Mouse (Mus musculus) cerebellum, adult 8-10 months (tissue): ENCODE measurements around the gene Ece1.
"Not testable (repeated sequence)": the region's sequence is repeated elsewhere in the genome, so short reads cannot be mapped to it uniquely, and the experiment has no call there.

Experiments
- DNase-seq: peaks from one replicate; pipeline ENCODE4 v3.0.0; 2022

Gene Ece1

DNA sequence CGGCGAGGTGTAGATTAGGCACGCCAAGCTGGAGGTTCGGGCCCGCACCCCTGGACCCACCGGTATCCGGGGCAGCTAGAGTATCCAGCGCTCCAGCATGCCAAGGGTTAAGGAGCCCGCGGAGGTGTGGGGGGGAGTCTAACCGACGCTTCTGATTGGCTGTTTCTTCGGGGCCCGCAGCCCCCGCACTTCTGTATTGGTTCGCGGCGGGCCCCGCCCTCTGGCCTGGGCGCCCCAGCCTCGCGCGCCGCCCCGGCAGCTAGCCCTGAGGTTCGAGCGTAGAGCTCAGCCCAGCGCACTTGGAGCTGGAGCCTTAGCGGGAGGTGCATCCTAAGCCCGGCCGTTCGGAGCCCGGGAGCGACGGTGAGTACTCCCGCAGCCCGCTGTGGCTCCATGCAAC lies at the start of gene Ece1:
TSS of gene Ece1 (plus strand) at position 219 of the 400 bp plus-strand sequence.
- peak; percentile 91 for DNase-seq

DNA sequence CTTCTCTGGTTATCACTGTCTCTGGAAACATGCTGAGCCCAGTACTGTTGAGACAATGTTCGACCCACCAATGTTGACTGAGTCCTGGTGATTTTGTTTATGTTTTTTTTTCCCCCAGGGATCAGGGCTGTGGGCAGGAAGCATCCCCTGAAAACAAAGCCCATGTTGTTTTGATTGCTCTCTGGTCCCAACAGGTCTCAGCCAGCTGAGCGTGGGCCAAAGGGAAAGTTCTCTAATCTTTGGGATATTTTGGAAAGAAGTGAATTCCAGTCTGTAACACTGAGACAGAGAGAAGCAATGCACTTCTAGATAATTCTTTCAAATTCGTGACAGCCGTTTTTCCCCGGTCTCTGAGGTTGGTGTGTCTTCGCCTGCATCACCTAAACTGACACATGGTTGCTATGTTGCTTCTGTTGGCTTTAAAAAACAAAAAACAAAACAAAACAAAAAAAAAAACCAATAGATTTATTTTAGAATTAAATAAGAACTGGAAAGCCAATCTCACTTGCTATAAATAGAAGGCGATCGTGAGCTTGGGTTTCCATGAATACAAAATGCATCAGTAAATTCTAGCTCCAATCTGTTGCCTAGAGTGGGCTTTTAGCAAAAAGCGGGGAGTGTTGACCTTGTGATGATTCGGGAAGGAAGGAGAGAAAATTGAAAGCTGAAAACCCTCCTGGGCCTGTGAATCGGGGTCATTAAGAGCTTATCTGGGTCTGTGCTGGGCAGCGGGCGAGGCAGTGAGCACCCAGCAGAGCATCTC lies 48.9 kb upstream of the Ece1 start:
- no peak for DNase-seq

DNA sequence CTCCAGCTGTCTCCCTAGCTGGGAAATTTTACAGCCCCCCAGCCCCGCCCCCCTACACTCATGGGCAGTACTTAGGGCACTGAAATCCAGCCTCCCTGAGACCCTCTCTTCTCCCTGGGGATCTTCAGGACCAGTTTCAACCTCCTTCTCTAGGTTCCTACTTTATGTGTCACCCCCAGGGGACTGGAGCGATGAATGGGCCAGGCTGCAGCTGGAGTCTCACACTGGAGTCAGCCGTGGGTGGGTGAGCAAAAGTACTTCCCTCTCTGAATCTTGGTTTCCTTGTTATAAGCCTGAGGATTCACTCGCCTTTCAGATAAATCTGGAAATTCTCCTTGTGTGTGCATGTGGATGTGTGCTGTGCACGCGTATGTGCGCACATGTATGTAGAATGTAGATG lies 47.9 kb upstream of the Ece1 start:
- DNase-seq = no peak

DNA sequence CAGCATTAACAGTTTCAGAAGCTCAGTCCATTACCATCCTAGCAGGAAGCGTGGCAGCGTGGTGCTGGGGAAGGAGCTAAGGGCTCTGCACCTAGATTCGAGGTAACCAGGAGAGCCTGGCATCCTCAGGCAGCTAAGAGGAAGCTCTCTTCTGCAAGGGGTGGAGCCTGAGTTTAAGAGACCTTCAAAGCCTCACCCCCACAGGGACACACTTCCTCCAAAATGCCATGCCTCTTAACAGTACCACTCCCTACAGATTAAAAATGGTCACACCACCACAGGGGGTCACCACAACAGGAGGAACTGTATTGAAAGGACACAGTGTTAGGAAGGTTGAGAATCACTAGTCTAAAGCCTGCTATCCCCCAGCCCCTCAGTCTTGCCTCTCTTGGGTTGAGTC lies 46.6 kb upstream of the Ece1 start:
- DNase-seq = no peak

DNA sequence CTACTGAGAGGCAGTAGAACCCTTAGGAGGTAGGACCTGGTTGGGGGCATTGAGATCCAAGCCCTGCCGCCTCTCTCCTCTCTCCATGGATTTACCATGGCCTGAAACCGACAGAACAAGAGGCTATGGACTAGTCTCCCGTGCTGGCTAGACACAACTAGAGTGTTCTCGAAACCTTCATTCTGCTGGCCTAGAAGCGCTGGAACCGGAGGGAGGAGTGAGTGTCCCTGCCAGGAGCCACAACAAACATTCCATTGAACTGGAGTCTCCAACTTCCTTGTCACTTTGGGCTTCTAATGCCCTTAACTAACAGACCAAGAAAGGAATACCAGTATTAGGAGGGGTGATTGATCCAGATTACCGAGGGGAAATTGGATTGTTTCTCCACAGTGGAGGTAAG lies 45.8 kb upstream of the Ece1 start:
- no peak for DNase-seq

DNA sequence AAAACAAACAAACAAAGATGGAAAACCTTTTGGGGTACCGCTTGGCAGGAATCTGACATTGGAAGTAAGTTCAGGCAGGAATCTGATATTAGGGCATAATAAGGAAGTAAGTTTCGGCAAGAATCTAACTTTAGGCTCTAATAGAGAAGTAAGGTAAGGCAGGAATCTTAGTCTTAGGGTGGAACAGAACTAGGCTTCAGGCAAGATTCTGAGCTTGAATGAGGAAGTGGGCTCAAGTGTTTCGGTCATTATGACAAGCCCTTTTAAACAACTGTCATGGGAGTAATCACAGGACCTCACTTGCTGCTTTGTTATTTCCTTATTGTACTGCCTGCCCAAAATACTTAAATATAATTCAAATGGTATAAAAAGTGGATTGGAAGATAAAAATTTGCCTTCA lies 43.7 kb upstream of the Ece1 start:
- DNase-seq = no peak

DNA sequence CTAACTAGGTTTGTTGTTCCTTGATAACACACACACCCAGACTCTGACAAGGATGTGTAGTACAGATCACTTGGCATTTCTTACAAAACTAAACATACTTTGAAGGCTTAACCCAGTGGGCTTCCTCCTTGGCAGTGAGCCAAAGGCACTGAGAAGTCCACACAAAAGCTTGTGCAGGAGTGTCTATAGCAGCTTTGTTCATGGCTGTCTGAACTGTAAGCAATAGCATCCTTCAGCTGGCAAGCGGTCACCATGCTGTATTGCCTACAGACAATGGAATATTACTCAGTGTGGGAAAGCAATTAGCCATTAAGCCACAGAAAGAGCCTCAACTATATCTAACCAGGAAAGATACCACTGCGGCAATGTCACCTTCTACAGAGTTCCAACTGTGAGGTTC lies 42.5 kb upstream of the Ece1 start:
- DNase-seq = no peak

DNA sequence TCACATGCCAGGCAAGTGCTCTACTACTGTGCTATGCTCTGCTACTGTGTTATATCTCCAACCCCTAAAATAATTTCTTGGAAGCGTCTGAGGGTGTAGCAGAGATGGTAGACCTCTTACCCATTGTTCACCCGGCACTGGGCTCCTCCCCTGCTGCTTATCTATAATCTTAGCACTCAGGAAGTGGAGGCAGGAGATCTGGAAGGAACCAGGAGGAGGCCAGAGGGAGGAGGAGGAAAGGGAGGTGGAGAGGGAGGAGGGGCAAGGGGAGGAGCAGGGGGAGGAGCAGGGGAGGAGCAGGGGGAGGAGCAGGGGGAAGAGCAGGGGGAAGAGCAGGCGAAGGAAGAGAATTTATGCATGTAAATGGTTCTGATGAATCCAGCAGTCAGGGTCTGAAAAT lies 41.3 kb upstream of the Ece1 start:
- DNase-seq = no peak

DNA sequence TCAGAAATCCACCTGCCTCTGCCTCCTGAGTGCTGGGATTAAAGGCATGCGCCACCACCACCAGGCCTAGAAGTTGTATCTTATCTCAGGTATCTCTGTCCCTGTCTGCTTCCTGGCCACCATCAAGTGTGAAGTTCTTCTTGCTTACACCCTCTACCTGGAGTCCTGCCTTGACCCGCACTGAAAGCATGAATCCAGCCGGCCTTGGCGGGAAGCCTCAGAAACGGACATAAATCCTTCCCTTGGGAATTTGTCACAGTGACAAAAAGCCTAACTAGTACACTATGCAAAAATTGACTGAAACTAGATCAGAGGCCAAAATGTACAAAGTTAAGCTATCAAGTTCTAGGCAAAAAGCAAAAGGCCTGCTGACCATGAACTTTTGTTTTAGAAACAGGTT lies 39.5 kb upstream of the Ece1 start:
- DNase-seq = no peak

DNA sequence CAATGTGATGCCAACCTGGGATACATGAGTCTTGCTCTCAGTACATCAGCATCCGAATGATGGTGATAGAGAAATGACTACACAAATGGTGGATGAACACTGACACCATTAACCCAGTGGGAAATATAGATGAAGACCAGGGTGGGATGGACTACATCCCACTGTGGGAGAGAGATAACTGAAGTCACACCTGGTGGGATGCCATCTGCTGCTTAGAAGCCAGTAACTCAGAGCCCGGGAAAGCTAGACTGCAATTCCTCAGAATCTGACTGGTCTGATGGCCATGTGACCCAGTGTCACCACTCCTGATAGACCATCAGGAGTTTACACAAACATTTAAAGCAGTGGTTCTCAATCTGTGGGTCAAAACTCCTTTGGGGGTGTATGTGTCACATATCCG lies 38.5 kb upstream of the Ece1 start:
- DNase-seq = no peak

DNA sequence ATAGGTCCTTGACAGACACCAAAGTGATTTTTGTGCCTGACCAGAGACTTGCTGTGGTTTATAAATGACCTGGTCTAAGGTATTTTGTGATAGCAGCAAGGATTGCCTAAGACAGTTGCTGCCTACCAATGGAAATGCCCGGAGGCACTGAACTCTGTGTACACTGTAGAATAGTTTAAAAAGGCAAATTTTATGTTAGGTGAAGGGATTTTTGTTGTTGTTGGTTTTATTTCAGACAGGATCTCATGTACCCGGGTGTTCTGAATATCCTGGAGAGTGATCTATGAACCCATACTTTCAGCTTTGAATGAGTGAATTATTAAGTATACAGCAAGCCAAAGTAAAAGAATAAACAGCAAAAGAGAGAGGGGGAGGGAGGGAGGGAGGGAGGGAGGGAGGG lies 37.2 kb upstream of the Ece1 start:
- DNase-seq = no peak

DNA sequence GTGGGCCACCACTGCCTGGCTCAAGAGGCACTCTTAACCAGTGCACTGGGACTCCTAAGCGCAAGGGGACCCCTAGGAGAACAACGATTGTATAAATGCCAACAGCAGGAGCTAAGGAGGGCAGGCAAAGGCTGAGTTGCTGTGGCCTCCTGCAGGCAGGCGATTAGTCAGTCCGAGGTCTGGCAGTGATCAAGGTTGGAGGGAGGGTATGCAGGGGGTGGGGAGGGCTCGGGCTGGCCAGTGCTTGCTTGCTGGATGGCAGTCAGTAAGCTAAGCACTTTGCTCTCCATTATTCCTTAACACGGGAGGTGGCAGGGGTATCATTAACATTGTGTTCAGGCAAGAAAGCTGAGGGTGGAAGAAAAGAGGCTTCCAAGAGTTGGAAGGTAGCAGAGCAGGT lies 31.7 kb upstream of the Ece1 start:
- no peak for DNase-seq

DNA sequence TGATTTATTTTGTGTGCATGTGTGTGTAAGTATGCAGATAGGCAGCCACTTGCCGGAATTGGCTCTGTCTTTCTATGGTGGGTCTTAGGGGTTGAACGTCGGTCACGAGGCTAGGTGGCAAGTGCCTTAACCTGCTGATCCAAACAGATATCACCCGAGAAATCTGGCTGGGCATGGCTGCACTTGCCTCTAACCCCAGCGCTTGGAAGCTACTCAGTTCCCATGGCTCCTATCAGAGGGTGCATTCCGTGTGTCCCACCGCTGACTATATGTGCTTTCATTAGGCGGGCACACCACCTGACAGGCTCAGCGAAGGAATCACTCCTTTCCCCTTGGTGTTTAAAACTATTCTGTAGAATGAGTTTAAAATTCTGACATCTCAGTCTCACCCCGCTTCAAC lies 30.4 kb upstream of the Ece1 start:
- no peak for DNase-seq

DNA sequence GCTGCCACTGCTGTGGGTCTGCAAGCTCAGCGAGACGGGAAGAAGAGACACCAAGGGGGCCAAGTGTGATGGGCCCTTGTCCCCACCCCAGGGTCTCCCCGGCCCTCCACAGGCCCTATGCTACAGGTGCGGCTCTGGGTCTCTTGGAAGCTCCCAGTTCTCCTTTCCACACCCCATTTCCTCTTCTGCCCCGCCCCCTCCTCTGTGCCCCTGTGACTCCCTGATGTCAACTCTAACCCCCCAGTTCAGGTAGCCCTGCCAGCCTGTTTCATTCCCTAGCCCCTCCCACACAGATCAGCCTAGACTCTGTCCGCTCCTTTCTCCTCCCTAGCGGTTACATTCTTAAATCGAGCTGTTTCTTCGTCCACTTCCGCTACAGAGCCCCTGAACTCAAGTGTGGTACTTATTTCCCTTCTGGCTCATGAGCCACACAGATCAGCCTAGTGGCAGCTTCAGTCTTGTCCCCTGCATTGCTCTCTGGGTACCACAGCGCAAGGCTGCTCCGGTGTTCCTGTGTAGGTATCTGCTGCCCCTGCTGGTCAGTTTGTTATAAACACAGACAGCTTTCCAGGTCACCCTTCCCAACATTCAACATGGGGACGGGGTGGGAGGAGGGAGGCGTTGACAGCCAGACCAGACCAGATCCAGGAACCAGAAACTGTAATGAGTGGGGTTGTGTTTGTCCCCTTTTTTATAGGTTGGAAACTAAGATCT lies 26.3 kb upstream of the Ece1 start:
- peak; percentile 91 for DNase-seq

DNA sequence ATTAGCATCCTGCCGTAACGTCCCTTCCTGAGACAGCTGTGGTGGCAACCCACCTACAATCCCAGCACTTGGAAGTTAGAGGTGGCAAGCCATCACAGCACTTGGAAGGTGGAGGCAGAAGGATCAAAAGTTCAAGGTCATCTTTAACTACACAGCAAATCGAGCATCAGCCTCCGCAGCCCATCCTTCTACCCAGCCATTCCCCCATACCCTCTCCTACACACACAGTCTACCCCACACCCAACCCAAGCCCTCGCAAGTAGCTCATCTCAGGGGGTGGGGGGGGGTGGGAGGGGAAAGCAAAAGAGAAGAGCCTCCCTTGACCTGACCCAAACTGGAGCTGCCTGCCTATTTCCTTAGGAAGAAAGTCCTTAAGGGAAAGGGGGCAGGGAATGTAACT lies 25.3 kb upstream of the Ece1 start:
- DNase-seq = no peak

DNA sequence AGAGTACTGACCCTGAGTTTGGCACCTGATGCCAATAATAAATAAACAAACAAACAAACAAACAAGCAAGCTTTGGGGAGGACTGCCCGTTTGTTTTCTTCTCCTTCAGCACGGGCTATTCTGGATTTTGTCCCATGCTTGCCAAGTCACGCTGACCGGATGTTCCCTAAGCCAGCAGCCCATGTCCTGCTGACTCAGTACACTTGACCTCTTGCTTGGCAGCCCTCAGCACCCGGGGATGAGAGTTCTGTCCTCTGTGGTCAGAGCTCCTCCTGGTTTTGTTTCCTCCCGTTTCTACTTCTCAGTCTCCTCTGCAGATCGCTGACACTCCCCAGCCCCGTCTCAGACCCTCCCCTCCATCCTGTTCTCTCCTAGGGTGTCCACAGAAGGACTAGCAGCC lies 24.2 kb upstream of the Ece1 start:
- DNase-seq = no peak

DNA sequence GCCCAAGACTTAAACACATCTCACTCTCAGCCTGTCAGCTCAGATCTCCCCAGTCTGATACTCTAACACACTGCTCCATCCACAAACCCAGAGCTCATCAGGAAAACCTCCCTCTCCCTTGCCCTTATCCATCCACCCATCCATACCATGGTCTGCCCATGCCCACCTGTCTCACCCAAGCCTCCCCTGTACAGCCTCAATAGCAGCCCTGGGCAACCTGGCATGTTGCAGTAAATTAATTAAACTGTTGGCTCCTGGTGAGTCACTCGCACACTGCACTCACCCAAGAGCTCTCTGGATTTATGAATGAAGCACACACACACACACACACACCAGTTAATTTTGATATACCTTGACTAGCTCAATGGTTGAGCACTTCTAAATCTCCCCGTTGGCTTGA lies 23.2 kb upstream of the Ece1 start:
- no peak for DNase-seq

DNA sequence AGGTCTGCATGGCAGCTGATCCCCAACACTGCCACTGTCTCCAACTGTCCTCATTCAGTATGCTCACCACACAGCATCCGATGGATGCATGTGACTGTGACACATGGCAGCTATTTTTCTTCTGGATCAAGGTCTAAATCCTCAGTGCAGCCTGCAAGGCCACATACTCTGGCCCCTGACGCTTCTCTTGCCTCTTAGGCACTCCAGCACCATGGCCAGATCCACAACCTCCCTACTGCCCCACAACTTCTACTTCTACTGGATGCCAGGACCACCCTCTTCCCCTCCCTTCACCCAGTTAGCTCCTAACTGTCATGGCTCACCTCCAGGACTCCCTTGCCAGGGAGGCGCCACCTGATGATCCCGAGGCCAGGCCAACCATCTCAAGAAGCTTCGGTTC lies 22.6 kb upstream of the Ece1 start:
- no peak for DNase-seq

DNA sequence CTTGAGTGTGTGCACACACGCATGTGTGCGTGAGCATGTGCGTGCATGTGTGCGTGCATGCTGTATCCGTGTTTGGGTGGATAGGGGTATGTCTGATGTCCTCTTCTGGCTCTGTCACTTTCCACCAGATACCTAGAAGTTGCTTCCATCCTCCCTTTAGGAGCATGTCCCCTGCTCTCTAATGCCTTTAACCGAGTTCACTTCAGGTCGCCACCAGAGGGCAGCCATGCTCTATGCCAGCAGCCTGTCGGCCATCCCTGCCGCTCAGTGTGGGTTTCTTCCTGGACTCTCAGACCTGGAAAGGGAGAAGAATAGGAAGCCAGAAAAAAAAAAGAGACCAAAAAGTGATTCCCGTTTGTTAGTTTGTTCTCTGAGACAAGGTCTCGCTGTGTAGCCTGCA lies 17.4 kb upstream of the Ece1 start:
- peak; percentile 81 for DNase-seq

DNA sequence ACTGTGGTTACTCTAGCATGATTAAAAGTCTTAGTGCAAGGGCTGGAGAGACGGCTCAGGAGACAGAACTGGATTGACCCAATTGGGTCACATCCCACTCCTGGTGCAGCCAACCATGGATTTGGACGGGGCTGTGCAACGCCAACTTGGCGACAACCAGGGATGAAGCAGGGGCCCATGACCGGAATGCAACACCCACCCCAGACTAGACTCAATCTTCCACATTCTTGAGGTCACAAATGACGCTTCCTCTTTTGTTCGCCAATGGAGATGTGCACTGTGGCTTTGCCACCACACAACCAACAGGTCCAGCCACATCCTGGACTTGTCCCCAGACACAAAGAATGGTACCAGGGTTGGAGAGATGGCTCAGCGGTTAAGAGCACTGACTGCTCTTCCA lies 14.4 kb upstream of the Ece1 start:
- not testable (repeated sequence) for DNase-seq

DNA sequence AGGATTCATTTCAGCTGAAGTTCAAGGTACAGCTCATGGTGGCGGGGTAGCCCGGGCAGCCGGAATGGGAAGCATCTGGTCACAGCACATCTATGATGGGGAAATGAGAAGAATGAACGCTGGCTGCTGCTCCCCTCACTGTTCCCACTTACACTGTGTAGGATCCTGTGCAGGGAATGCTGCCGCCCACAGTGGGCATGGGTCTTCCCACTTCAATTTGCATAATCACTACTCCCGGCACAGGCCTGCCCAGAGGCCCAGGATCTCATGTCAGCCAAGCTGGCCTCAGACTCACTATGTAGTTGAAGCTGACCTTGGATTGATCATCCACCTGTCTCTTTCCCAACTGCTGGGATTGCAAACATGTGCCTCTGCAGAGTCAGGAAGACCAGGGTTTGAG lies 11.9 kb upstream of the Ece1 start:
- DNase-seq = peak; percentile 5

DNA sequence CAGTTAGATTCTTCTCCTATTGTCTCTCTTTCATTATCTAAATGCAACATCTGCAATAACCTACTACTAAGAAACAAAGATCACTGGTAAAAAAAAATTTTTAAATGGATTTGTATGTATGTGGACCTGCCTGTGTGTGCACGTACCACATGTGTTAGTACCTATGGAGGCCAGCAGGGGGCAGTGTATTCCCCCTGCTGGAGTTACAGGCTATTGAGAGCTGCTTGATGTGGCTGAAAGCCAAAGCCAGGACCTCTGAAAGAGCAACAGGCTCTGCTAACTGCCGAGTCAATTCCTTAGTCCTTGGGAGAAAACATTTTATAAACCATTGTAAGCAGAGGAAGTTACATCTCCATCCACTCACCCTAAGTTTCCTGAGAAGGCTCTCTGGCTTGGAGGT lies 10.6 kb upstream of the Ece1 start:
- no peak for DNase-seq

DNA sequence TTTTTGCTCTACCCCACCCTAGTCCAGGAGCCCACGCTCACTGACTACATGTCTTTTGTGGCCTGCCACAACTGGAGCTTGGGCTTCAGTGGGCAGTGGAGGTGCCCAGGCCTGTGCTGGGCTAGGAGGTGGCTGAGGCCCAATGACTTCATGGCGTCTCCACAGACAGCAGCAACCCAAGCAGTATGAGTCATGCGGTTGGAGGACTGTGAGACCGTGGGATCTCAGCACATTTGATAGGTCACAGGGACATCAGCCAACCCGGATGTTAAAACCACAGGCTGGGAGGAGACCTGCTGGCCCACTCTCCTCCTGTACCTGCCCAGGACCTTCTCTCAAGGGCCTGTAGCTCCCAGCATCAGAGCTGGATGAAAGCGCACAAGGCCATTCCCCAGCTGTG lies 8.2 kb upstream of the Ece1 start:
- no peak for DNase-seq

DNA sequence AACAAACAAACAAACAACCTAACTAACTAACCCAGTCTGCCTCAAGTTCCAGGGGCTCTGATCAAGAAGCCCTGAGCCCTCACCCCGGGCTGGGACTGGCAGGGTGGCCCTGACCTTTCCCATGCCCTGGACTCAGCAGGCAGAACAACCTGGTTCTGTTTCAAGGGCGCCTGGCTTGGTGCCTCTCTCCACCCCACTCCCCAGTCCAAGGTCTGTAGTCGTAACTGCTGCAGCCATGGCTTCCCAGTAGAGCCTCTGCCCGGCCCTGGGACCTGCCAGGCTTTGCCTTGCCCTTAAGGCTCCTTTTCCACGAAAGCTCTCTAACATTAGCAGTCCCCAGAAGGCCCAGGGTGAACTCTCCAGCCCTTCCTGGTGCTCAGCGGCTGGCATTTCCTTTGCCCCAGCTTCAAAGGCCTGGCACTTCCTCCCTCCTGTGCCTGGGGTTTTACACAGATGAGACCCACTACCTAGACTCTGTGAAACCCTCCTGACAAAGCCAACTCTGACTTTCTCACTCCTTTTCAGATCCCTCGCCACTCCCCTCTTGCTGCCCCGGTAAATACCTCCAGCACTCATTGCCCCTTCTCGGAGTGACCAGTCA lies 6.2 kb upstream of the Ece1 start:
- DNase-seq = no peak

DNA sequence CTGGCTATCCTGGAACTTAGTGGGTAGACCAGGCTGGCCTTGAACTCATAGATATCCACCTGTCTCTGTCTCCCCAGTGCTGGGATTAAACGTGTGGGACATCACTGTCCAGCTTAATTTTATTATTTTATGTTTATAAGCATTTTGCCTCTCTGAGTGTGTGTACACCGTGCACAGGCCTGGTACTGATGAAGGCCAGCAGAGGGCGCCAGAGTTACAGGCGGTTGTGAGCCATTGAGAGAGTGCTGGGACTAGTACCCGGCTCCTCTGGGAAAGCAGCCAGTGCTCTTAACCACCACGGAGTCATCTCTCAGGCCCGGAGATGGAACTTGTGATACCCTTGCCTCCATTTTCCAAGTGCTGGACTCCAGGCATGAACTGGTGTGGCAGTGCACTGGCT lies 4.9 kb upstream of the Ece1 start:
- DNase-seq = no peak
